Mouse (Mus musculus): ENCODE results near the gene Sp100.
"Not testable (repeated sequence)": the region's sequence is repeated elsewhere in the genome, so short reads cannot be mapped to it uniquely, and the experiment has no call there.

GRCm38 (mm10) chr1:85610581-85610980 lies 39.2 kb upstream of the Sp100 start:
- TF ChIP-seq POLR2A (IDR thresholded peaks at IDR 0.05; ENCODE audit: low read depth, low read length); CTCF (IDR thresholded peaks at IDR 0.05; ENCODE audit: borderline replicate concordance, insufficient read depth, low read length): not testable (repeated sequence)

All from embryonic fibroblast, embryonic 13.5 days (primary cell).